9 mouse cellular contexts compared by ENCODE assay signal in the genomic region with DNA sequence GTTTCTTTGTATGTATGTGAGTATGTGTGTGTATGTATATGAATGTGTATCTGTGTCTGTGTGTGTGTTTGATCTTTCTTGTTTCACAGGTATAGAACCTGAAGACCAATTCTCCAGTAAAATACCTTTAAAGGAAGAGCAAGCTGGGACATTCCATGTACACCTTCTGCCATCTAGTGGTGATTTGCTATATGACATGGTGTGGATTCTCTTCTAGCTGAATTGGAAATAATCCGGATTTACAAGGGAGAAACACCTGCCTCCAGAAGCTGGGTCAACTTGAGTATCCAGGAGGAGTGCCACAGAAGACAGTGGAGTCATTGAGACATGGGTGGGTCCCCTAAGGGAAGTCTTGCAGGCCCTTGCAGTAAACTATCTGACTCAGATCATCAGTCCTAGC. TPM values are rescaled to one million over a fixed set of nuclear protein-coding genes. Genes with fewer than 3 reads are reported as not detected.
DNase-seq lines count a peak whose midpoint lies in the region; ATAC-seq and TF ChIP-seq lines count a peak whose summit lies in the region.
"Had no signal": no experiment of that assay in that cellular context is flagged by ENCODE, and none has a peak within 500 bp of the region (broad histone marks: within the 10 kb centered on the region; RNA-seq: fewer than 3 reads in every experiment).

No protein-coding gene starts in this region.

- 4% methylated on average over 1 of the region's 1 CpGs for WGBS in hindbrain, embryonic 14.5 days
- WGBS in hindbrain, embryonic 12.5 days = 0% methylated on average over 1 of the region's 1 CpGs
- WGBS in kidney, postnatal 0 days = 4% methylated on average over 1 of the region's 1 CpGs

- H3K4me3 ChIP-seq in hindbrain, embryonic 14.5 days (replicated peaks; ENCODE audit: low read length) = no peak overlapping the region
- no peak overlapping the region for H3K4me3 ChIP-seq in hindbrain, embryonic 12.5 days
- H3K4me3 ChIP-seq in kidney, postnatal 0 days (replicated peaks; ENCODE audit: low read depth, low read length) = no peak overlapping the region
- H3K4me3 ChIP-seq: erythroblast, embryonic 14.5 days had no signal

- TF ChIP-seq CTCF in kidney, postnatal 0 days (IDR thresholded peaks at IDR 0.05; ENCODE audit: low read depth) = peak; percentile 98

- H3K9me3 ChIP-seq in hindbrain, embryonic 14.5 days (ENCODE audit: control insufficient read depth, low read length) = no peaks in the 10 kb centered on the region
- no peaks in the 10 kb centered on the region for H3K9me3 ChIP-seq in hindbrain, embryonic 12.5 days (replicated peaks)
- no peaks in the 10 kb centered on the region for H3K9me3 ChIP-seq in kidney, postnatal 0 days (replicated peaks; ENCODE audit: low read length)

- H3K36me3 ChIP-seq in hindbrain, embryonic 14.5 days (replicated peaks; ENCODE audit: control insufficient read depth, insufficient read depth) = no peaks in the 10 kb centered on the region
- H3K36me3 ChIP-seq in hindbrain, embryonic 12.5 days = no peaks in the 10 kb centered on the region
- H3K36me3 ChIP-seq in kidney, postnatal 0 days (ENCODE audit: insufficient read depth, low read length) = no peaks in the 10 kb centered on the region

- H3K27me3 ChIP-seq in hindbrain, embryonic 14.5 days (ENCODE audit: control insufficient read depth, insufficient read depth, low read length) = no peaks in the 10 kb centered on the region
- no peaks in the 10 kb centered on the region for H3K27me3 ChIP-seq in hindbrain, embryonic 12.5 days
- H3K27me3 ChIP-seq in kidney, postnatal 0 days (ENCODE audit: insufficient read depth, low read length) = no peaks in the 10 kb centered on the region

- H3K4me2 ChIP-seq in hindbrain, embryonic 14.5 days (replicated peaks) = no peak overlapping the region
- no peak overlapping the region for H3K4me2 ChIP-seq in hindbrain, embryonic 12.5 days (replicated peaks)
- no peak overlapping the region for H3K4me2 ChIP-seq in kidney, postnatal 0 days (ENCODE audit: low read length)

- H3K27ac ChIP-seq in hindbrain, embryonic 14.5 days = no peak overlapping the region
- no peak overlapping the region for H3K27ac ChIP-seq in hindbrain, embryonic 12.5 days
- H3K27ac ChIP-seq in kidney, postnatal 0 days = no peak overlapping the region

- H3K4me1 ChIP-seq in hindbrain, embryonic 14.5 days (replicated peaks; ENCODE audit: control insufficient read depth, insufficient read depth, low read length) = no peaks in the 10 kb centered on the region
- no peaks in the 10 kb centered on the region; the same call in 1 of the 2 replicates for H3K4me1 ChIP-seq in hindbrain, embryonic 12.5 days
- H3K4me1 ChIP-seq in kidney, postnatal 0 days (replicated peaks; ENCODE audit: insufficient read depth, low read length) = no peaks in the 10 kb centered on the region

- peak; percentile 96 for DNase-seq in hindbrain, embryonic 14.5 days (ENCODE audit: low spot score)
- DNase-seq in urinary bladder, postnatal 25 days (ENCODE audit: low spot score) = peak; percentile 38
- no peak for DNase-seq in urinary bladder, postnatal 10 days (ENCODE audit: low spot score)
- DNase-seq in cerebellum, adult 8-10 months = peak; percentile 68
- DNase-seq in kidney, postnatal 0 days (ENCODE audit: low spot score) = peak; percentile 81
- DNase-seq in naive thymus-derived CD4-positive, alpha-beta T cell, adult 2 months (ENCODE audit: low read depth) = peak; percentile 84

- no peak overlapping the region for H3K9ac ChIP-seq in hindbrain, embryonic 14.5 days
- H3K9ac ChIP-seq in hindbrain, embryonic 12.5 days = no peak overlapping the region
- no peak overlapping the region for H3K9ac ChIP-seq in kidney, postnatal 0 days (ENCODE audit: low read depth, low read length)

- no peak for ATAC-seq in hindbrain, embryonic 14.5 days (ENCODE audit: low FRiP score)
- ATAC-seq in hindbrain, embryonic 12.5 days (ENCODE audit: low FRiP score) = no peak
- ATAC-seq in kidney, postnatal 0 days (replicated peaks; ENCODE audit: low FRiP score, low read depth) = no peak
- ATAC-seq in inflammation-experienced regulatory T-cells, adult 6 months = no peak

RNA-seq across cellular contexts. Expression of gene Lactbl1, which starts 1.1 kb away (rescaled TPM):
- polyA plus RNA-seq in hindbrain, embryonic 14.5 days (2014; fragmentation: Nextera tagmentation; extraction: Ambion mirVana) = 0.07 and 0.12 TPM in 2 replicates
- 0.06 TPM in 1 of 2 replicates, not detected in the other for polyA plus RNA-seq in hindbrain, embryonic 12.5 days (2016; fragmentation: Nextera tagmentation; extraction: Ambion mirVana)
- not detected in 2 replicates for polyA plus RNA-seq in kidney, postnatal 0 days (2015; fragmentation: Nextera tagmentation; extraction: Ambion mirVana)
- polyA plus RNA-seq in inflammation-experienced regulatory T-cells, adult 6 months (2017; shearing (Covaris generic)) = under 1 TPM in 1 of 3 experiments, not detected in 2; 0.16 TPM

RNA-seq across cellular contexts. Expression of gene Tex46, which starts 11.1 kb away (rescaled TPM):
- polyA plus RNA-seq in hindbrain, embryonic 14.5 days (2014; fragmentation: Nextera tagmentation; extraction: Ambion mirVana) = not detected in 2 replicates
- polyA plus RNA-seq in hindbrain, embryonic 12.5 days (2016; fragmentation: Nextera tagmentation; extraction: Ambion mirVana) = not detected in 2 replicates
- not detected in 2 replicates for polyA plus RNA-seq in kidney, postnatal 0 days (2015; fragmentation: Nextera tagmentation; extraction: Ambion mirVana)
- not detected for polyA plus RNA-seq in inflammation-experienced regulatory T-cells, adult 6 months (2017; shearing (Covaris generic))
- polyA plus RNA-seq: erythroblast, embryonic 14.5 days had no signal

RNA-seq across cellular contexts. Expression of gene Kdm1a, which starts 18.8 kb away (rescaled TPM):
- 93.8 and 94.1 TPM in 2 replicates for polyA plus RNA-seq in hindbrain, embryonic 14.5 days (2014; fragmentation: Nextera tagmentation; extraction: Ambion mirVana)
- 118 and 122 TPM in 2 replicates for polyA plus RNA-seq in hindbrain, embryonic 12.5 days (2016; fragmentation: Nextera tagmentation; extraction: Ambion mirVana)
- polyA plus RNA-seq in kidney, postnatal 0 days (2015; fragmentation: Nextera tagmentation; extraction: Ambion mirVana) = 28.8 TPM in 2 replicates
- 10 to 100 TPM; 12.3 to 23.7 (median 23.2) TPM for polyA plus RNA-seq in inflammation-experienced regulatory T-cells, adult 6 months (2017; shearing (Covaris generic))
